Comparison of ENCODE assay signal across 7 mouse cellular contexts in genomic region chr6:9889853-9890252, GRCm38 (mm10).
A peak's percentile ranks its signal among the peaks of the same experiment; 100 is the strongest.
DNase-seq lines count a peak whose midpoint lies in the region; ATAC-seq and TF ChIP-seq lines count a peak whose summit lies in the region.
"Not testable (repeated sequence)": the region's sequence is repeated elsewhere in the genome, so short reads cannot be mapped to it uniquely, and the experiment has no call there.

No protein-coding gene starts in this region.

- DNase-seq in NIH3T3 (ENCODE audit: low read depth), result peak; percentile 18
- DNase-seq in midbrain, postnatal 0 days (ENCODE audit: low spot score), result not testable (repeated sequence)

- not testable (repeated sequence) for H3K27ac ChIP-seq in heart, embryonic 12.5 days (ENCODE audit: poor library complexity, severe bottlenecking); hindbrain, embryonic 16.5 days (ENCODE audit: low read depth, low read length); limb, embryonic 12.5 days; lung, embryonic 15.5 days; midbrain, postnatal 0 days (ENCODE audit: low read depth, low read length)

- not testable (repeated sequence) for TF ChIP-seq CTCF in midbrain, postnatal 0 days (IDR thresholded peaks at IDR 0.05)

- peaks cover 24% of the 10 kb centered on the region for H3K9me3 ChIP-seq in heart, embryonic 12.5 days (replicated peaks)
- H3K9me3 ChIP-seq in hindbrain, embryonic 16.5 days (ENCODE audit: control insufficient read depth, low read length); limb, embryonic 12.5 days; lung, embryonic 15.5 days; midbrain, postnatal 0 days (ENCODE audit: low read length): not testable (repeated sequence)

- not testable (repeated sequence) for H3K36me3 ChIP-seq in heart, embryonic 12.5 days; hindbrain, embryonic 16.5 days (ENCODE audit: control insufficient read depth, insufficient read depth, low read length); limb, embryonic 12.5 days; lung, embryonic 15.5 days; midbrain, postnatal 0 days (ENCODE audit: insufficient read depth, low read length)

- H3K9ac ChIP-seq in heart, embryonic 12.5 days; hindbrain, embryonic 16.5 days (ENCODE audit: low read depth, low read length); limb, embryonic 12.5 days (replicated peaks); lung, embryonic 15.5 days; midbrain, postnatal 0 days (replicated peaks; ENCODE audit: low read length, poor library complexity, severe bottlenecking): not testable (repeated sequence)

- not testable (repeated sequence) for H3K27me3 ChIP-seq in heart, embryonic 12.5 days (replicated peaks); hindbrain, embryonic 16.5 days (replicated peaks; ENCODE audit: control insufficient read depth, insufficient read depth, low read length); limb, embryonic 12.5 days; lung, embryonic 15.5 days; midbrain, postnatal 0 days (ENCODE audit: insufficient read depth, low read length)

- ATAC-seq in erythroid progenitor cell, adult 5-6 weeks (replicated peaks; ENCODE audit: low FRiP score, poor library complexity, severe bottlenecking), result peak; percentile 100
- ATAC-seq in heart, embryonic 12.5 days (ENCODE audit: insufficient number of reproducible peaks, low FRiP score), result peak; percentile 100
- ATAC-seq in hindbrain, embryonic 16.5 days, result peak; percentile 100
- ATAC-seq in limb, embryonic 12.5 days (ENCODE audit: insufficient number of reproducible peaks, insufficient read depth, low FRiP score, low TSS enrichment, low read depth), result peak; percentile 100
- ATAC-seq in lung, embryonic 15.5 days (ENCODE audit: borderline replicate concordance, extremely low read depth, low FRiP score, low TSS enrichment), result peak; percentile 100
- peak; percentile 100 for ATAC-seq in midbrain, postnatal 0 days (ENCODE audit: low FRiP score)

- H3K4me3 ChIP-seq in heart, embryonic 12.5 days; hindbrain, embryonic 16.5 days (ENCODE audit: low read length); limb, embryonic 12.5 days (replicated peaks); lung, embryonic 15.5 days; midbrain, postnatal 0 days (ENCODE audit: low read depth, low read length): not testable (repeated sequence)

- not testable (repeated sequence) for H3K4me1 ChIP-seq in heart, embryonic 12.5 days (replicated peaks); hindbrain, embryonic 16.5 days (ENCODE audit: control insufficient read depth, insufficient read depth, low read depth, low read length); limb, embryonic 12.5 days (replicated peaks); lung, embryonic 15.5 days; midbrain, postnatal 0 days (ENCODE audit: insufficient read depth, low read length)

- H3K4me2 ChIP-seq in heart, embryonic 12.5 days; hindbrain, embryonic 16.5 days (ENCODE audit: low read length); limb, embryonic 12.5 days; lung, embryonic 15.5 days; midbrain, postnatal 0 days (ENCODE audit: low read depth, low read length, poor library complexity, severe bottlenecking): not testable (repeated sequence)

- 75% methylated on average over 8 of the region's 8 CpGs for WGBS in heart, embryonic 12.5 days
- WGBS in hindbrain, embryonic 16.5 days, result 89% methylated on average over 8 of the region's 8 CpGs
- 90% methylated on average over 8 of the region's 8 CpGs for WGBS in limb, embryonic 12.5 days
- WGBS in lung, embryonic 15.5 days, result 84% methylated on average over 8 of the region's 8 CpGs
- 82% methylated on average over 8 of the region's 8 CpGs for WGBS in midbrain, postnatal 0 days
